Mouse (Mus musculus) intestine, embryonic 16.5 days (tissue): ENCODE data around the gene Zdhhc14. TPM values are rescaled to one million over a fixed set of nuclear protein-coding genes. Genes with fewer than 3 reads are reported as not detected.
A peak's percentile ranks its signal among the peaks of the same experiment; 100 is the strongest.

Experiments used
- ATAC-seq: fragments of 200-750 bp; cut with Nextera tagmentation; 2 replicates; pipeline ENCODE4 v1.8.0; 2017; ENCODE audit warnings: moderate TSS enrichment, moderate library complexity
- H3K27ac ChIP-seq: fragments of 300-500 bp; sonication (generic); 2 replicates; pipeline ENCODE4 v1.5.1; 2014; ENCODE audit warnings: mild to moderate bottlenecking, low read length
- H3K27me3 ChIP-seq: fragments of 300-500 bp; sonication (generic); replicated peaks from 2 replicates; pipeline ENCODE4 v1.6.1; 2014; ENCODE audit warnings: low read length, control low read depth, mixed read lengths; ENCODE audit not compliant: control insufficient read depth, insufficient read depth
- H3K36me3 ChIP-seq: fragments of 300-500 bp; sonication (generic); 2 replicates; pipeline ENCODE4 v1.6.1; 2014; ENCODE audit warnings: low read length, control low read depth; ENCODE audit not compliant: control insufficient read depth, insufficient read depth
- H3K4me1 ChIP-seq: fragments of 300-500 bp; sonication (generic); 2 replicates; pipeline ENCODE4 v1.6.1; 2014; ENCODE audit warnings: low read length, control low read depth, mixed read lengths; ENCODE audit not compliant: control insufficient read depth, insufficient read depth
- H3K4me2 ChIP-seq: fragments of 300-500 bp; sonication (generic); 2 replicates; pipeline ENCODE4 v1.6.1; 2014; ENCODE audit warnings: low read depth, low read length, control low read depth
- H3K4me3 ChIP-seq: fragments of 300-500 bp; sonication (generic); 2 replicates; pipeline ENCODE4 v1.5.1; 2014; ENCODE audit warnings: mild to moderate bottlenecking, low read length
- H3K9ac ChIP-seq: fragments of 300-500 bp; sonication (generic); 2 replicates; pipeline ENCODE4 v1.6.1; 2014; ENCODE audit warnings: low read depth, low read length
- H3K9me3 ChIP-seq: fragments of 300-500 bp; sonication (generic); 2 replicates; pipeline ENCODE4 v1.6.1; 2016; ENCODE audit warnings: low read length, control low read depth; ENCODE audit not compliant: control insufficient read depth
- WGBS: fragments of 180-500 bp; shearing (Covaris S2); extraction: QIAGEN DNeasy Blood & Tissue Kit; methylation state at CpG from one replicate; pipeline ENCODE4 v1.1.7; 2014; 5-methylcytosine and 5-hydroxymethylcytosine counted together
- polyA plus RNA-seq: library from polyadenylated mRNA; unstranded; fragments of >200 nt; fragmentation: Nextera tagmentation; extraction: Ambion mirVana; gene quantifications from 2 replicates; pipeline ENCODE4 v1.2.1, GENCODE M21; 2015

The Zdhhc14 gene
- polyA plus RNA-seq, 1 experiment from 2014 or later = 0.48 TPM

DNA sequence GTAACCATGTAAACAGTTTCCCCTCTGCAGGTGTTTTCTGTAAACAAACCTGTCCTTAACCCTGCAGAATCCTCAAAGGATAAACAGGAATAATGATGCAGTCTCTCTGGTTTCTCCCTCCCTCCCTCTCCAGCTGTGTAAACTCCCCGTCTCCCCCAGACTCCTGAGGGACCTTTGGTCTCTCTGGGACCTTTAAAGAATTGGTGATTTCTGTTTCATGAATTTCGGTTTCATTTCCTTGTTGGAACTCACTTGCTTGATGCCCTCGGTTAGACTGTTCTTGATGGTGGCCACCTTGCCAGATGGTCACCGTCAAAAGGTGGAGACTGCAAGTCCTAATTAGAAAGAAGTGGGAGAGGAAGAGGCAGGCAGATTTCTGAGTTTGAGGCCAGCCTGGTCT, 8.9 kb upstream of the Zdhhc14 start:
- Histone ChIP-seq H3K27me3 (no peaks in the 10 kb centered on the region), H3K4me2 (no peak overlapping the region), H3K36me3 (no peaks in the 10 kb centered on the region), H3K4me1 (no peaks in the 10 kb centered on the region), H3K9ac (no peak overlapping the region), H3K4me3 (no peak overlapping the region), H3K9me3 (no peaks in the 10 kb centered on the region), H3K27ac (no peak overlapping the region)
- 45% methylated on average over 4 of the region's 4 CpGs for WGBS
- peak; percentile 46; the same call in 1 of the 2 replicates for ATAC-seq

DNA sequence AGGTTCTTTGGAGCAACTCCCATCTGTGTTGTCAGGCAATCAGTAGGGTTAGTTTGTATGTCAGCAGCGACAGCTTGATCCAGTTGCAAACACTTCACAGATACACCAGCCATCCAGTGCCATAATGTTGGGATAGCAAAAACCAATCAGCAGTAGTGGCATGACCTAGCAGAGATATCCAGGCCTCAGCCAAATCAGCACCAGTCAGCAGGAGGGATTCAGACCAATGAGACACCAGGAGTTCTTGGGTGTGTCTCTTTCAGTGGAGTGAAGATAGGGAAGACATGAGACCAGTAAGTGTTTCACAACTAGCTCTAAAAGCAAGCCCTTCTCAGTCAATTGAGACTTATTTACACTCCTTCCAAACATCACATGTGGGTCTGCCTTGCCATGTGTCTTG, 7.7 kb upstream of the Zdhhc14 start:
- Histone ChIP-seq H3K4me2 (no peak overlapping the region), H3K9ac (no peak overlapping the region), H3K4me1 (no peaks in the 10 kb centered on the region), H3K4me3 (no peak overlapping the region), H3K36me3 (no peaks in the 10 kb centered on the region), H3K27ac (no peak overlapping the region), H3K27me3 (no peaks in the 10 kb centered on the region), H3K9me3 (no peaks in the 10 kb centered on the region)
- 85% methylated on average over 1 of the region's 1 CpGs for WGBS
- ATAC-seq = no peak

DNA sequence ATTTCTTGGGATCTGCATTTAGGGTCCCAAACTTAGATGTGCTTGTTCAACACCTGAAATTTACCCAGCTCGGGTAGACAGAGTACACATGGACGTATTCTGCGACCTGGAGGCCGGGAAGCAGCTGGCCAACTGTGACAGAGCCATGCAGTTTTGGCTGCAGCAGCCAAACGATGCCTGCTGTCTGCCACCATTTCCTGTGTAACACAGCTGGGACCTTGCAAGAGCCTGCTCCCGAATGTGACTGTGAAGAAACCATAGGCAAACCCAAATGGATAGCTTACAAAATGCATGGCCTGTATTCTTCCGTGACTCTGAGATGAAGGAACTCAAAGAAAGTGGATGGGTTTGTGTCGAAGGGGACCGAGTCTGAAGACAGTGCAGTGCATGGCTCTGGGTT, 4.2 kb upstream of the Zdhhc14 start:
- no peak for ATAC-seq
- H3K36me3 ChIP-seq = no peaks in the 10 kb centered on the region
- no peak overlapping the region for H3K27ac ChIP-seq
- H3K27me3 ChIP-seq = no peaks in the 10 kb centered on the region
- H3K4me2 ChIP-seq = no peak overlapping the region
- no peaks in the 10 kb centered on the region for H3K9me3 ChIP-seq
- 0 out of 2 replicates have a peak, but pooled peaks cover 3% of the 10 kb centered on the region for H3K4me1 ChIP-seq
- H3K9ac ChIP-seq = no peak overlapping the region
- H3K4me3 ChIP-seq = no peak overlapping the region
- WGBS = 51% methylated on average over 9 of the region's 9 CpGs

DNA sequence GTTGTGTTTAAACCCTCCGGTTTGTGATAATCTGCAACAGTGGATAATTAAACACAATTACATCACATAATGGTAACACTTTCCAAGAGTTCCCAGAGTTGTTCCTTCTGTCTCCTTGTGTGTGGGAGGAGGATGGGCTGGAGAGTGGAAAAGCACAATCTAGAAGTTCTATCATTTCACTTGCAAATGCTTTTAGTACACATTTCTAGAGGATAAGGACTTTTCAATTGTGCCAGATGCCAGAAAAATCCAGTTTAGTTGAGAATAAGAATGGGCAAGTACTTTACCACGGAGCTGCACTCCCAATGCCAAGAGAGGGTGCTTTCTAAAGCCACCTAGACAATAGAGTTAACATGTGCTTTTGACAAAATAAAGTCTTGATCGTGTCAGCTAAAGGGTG, 2.0 kb upstream of the Zdhhc14 start:
- ATAC-seq = no peak
- WGBS = 85% methylated on average over 3 of the region's 3 CpGs
- Histone ChIP-seq H3K4me3 (no peak overlapping the region), H3K36me3 (no peaks in the 10 kb centered on the region), H3K4me1 (0 out of 2 replicates have a peak, but pooled peaks cover 7% of the 10 kb centered on the region), H3K9ac (no peak overlapping the region), H3K4me2 (no peak overlapping the region), H3K9me3 (no peaks in the 10 kb centered on the region), H3K27ac (no peak overlapping the region), H3K27me3 (peaks cover 2% of the 10 kb centered on the region; the same call in 1 of the 2 replicates)

DNA sequence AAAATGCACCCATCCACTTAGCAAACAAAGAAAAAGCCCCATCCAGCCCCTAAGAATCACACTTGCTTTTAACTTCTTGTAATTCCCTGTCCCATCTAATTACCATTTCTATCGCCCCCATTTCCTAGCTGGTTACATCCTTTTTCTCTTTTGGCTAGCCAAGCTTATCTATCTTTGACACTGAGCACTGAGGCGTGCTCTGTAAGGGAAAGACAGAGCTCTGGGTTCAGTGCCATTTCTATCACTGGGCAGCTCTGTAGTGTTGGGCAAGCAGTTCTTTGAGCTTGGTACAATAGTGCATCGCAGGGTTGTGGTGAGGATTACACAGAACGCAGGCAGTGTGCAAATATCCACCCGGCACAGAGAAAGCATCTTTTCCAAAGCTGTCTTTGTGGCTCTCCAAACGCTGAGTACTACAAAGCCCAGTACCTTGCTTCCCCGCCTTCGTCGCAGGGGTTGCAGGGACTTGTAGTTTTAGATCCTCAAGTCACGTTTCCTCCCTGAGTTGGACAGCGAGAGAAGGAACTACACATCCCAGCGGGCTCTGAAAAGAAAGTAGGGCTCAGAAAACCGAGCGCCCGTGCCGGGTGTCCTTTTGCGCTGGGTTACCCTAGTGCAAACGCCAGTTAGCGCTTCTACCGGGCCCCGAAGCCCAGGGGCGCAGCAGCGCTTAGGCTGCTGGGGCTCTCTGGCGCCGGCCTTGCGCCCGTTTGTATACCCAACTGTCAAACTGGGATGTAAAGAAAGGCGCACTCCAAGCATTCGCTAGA, 1.1 kb upstream of the Zdhhc14 start:
- Histone ChIP-seq H3K9ac (peak overlapping the region; percentile 77), H3K4me3 (peak overlapping the region; percentile 65), H3K4me1 (0 out of 2 replicates have a peak, but pooled peaks cover 7% of the 10 kb centered on the region), H3K27ac (peak overlapping the region; percentile 89), H3K36me3 (no peaks in the 10 kb centered on the region), H3K9me3 (no peaks in the 10 kb centered on the region), H3K4me2 (peak overlapping the region; percentile 99), H3K27me3 (peaks cover 2% of the 10 kb centered on the region; the same call in 1 of the 2 replicates)
- ATAC-seq = peak; percentile 88
- under 1% methylated on average over 29 of the region's 29 CpGs for WGBS

DNA sequence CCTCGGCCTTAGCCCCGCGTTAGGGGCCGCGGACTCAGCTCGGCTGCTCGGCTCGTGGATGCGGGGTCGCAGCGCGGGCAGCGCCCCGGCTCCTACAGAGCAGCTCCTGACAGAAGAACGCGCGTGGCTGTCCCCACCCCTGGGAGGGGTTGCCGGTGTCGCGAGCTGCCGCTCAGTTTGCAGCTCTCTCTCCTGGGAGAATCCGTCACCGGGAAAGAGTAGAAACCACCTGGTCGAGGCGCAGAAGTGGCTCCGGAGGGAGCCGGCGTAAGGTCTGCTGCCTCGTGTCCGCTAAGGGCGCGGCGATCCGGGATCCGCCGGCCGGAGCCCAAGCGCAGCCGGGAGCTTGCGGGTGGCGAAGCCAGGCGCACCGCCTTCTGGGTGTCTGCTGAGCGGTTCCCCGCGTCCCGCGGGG, 396 bp downstream of the Zdhhc14 start:
- H3K4me2 ChIP-seq = peak overlapping the region; percentile 99
- H3K27me3 ChIP-seq = peaks cover 2% of the 10 kb centered on the region; the same call in 1 of the 2 replicates
- H3K9ac ChIP-seq = peak overlapping the region; percentile 77
- H3K4me1 ChIP-seq = 0 out of 2 replicates have a peak, but pooled peaks cover 7% of the 10 kb centered on the region
- H3K36me3 ChIP-seq = no peaks in the 10 kb centered on the region
- H3K4me3 ChIP-seq = peak overlapping the region; percentile 65
- ATAC-seq = peak; percentile 58
- H3K27ac ChIP-seq = peak overlapping the region; percentile 65; the same call in 1 of the 2 replicates
- under 1% methylated on average over 48 of the region's 48 CpGs for WGBS
- no peaks in the 10 kb centered on the region for H3K9me3 ChIP-seq

DNA sequence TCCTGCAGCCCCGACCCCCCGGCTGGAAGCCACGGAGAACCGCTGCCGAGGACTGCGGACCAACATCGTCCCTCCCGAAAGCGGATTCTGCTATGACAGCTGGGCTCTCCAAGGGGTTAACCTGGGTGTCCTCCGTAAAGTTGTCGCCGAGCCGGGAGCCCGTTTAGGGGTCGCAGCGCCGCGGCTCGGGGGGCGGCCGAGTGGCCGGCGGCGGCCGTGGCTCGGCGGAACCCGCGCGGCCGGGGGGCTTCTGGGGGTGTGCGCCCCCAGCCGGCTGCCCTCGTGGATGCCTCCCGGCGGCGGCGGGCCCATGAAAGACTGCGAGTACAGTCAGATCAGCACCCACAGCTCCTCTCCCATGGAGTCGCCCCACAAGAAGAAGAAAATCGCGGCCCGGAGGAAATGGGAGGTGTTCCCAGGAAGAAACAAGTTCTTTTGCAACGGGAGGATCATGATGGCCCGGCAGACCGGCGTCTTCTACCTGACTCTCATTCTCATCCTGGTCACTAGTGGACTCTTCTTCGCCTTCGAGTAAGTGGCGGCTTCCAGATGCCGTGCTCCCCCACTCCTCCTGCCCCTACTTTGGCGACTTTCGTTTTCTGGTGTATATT, 909 bp downstream of the Zdhhc14 start:
- Histone ChIP-seq H3K27me3 (peaks cover 2% of the 10 kb centered on the region; the same call in 1 of the 2 replicates), H3K27ac (no peak overlapping the region), H3K4me1 (0 out of 2 replicates have a peak, but pooled peaks cover 7% of the 10 kb centered on the region), H3K4me3 (peak overlapping the region; percentile 65), H3K9me3 (no peaks in the 10 kb centered on the region), H3K36me3 (no peaks in the 10 kb centered on the region), H3K9ac (peak overlapping the region; percentile 77), H3K4me2 (peak overlapping the region; percentile 99)
- 0 out of 2 replicates have a peak, but pooled peaks have one; percentile 0 for ATAC-seq
- WGBS = 2% methylated on average over 51 of the region's 53 CpGs

DNA sequence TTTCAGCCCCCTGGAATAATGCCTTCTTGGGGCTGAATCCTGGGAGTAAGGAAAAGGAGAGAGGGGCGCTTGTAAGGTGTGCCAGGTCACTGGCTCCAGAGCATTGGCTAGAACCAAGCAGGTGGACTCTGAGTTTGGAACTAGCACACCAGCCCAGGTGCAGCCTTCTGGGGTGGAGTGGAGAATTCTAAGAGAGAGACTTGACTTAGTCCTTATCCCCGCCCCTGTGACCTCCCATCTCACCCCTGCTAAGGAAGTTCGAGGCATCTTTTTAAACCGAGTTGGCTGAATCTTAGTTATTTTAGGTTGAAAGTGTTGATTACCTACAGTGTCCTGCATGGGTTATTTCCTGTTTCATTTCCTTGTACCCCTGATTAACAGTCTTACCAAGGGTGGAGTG, 1.5 kb downstream of the Zdhhc14 start:
- no peaks in the 10 kb centered on the region for H3K36me3 ChIP-seq
- H3K27ac ChIP-seq = no peak overlapping the region
- 18% methylated on average over 4 of the region's 4 CpGs for WGBS
- H3K9ac ChIP-seq = peak overlapping the region; percentile 77
- no peaks in the 10 kb centered on the region for H3K9me3 ChIP-seq
- H3K27me3 ChIP-seq = peaks cover 2% of the 10 kb centered on the region; the same call in 1 of the 2 replicates
- peak overlapping the region; percentile 99 for H3K4me2 ChIP-seq
- peak overlapping the region; percentile 65 for H3K4me3 ChIP-seq
- 0 out of 2 replicates have a peak, but pooled peaks cover 7% of the 10 kb centered on the region for H3K4me1 ChIP-seq
- no peak for ATAC-seq

DNA sequence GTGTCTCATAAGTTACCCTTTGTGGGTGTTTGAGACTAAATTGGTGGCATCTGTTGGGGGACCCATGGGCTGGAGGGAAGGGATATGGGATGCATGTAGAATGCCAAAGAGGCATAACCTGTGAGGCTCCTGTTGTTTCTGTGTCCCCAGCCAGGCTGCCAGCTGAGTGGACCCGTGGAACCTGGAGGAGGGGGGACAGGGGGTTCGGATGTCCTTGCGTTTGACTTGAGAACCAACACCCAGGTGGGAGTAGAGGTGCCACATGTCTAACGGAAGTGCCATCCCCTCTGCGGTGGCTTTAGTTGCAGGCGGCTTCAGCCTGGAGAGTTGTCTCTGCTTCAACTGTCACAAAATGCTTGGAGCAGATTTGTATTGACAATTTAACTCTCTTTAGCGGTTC, 2.5 kb downstream of the Zdhhc14 start:
- H3K36me3 ChIP-seq = no peaks in the 10 kb centered on the region
- no peaks in the 10 kb centered on the region for H3K9me3 ChIP-seq
- no peak for ATAC-seq
- no peak overlapping the region for H3K9ac ChIP-seq
- no peak overlapping the region for H3K4me2 ChIP-seq
- H3K4me1 ChIP-seq = 0 out of 2 replicates have a peak, but pooled peaks cover 7% of the 10 kb centered on the region
- WGBS = 84% methylated on average over 7 of the region's 7 CpGs
- no peak overlapping the region for H3K27ac ChIP-seq
- no peak overlapping the region for H3K4me3 ChIP-seq
- peaks cover 2% of the 10 kb centered on the region; the same call in 1 of the 2 replicates for H3K27me3 ChIP-seq
